Mouse (Mus musculus): ENCODE measurements at regions not wholly inside any gene's neighbourhood (a gene's known extent, or its start where the extent isn't known, plus 50 kb on each side); places are given as distances from the start of the nearest gene placed in this dataset.
A peak's percentile ranks its signal among the peaks of the same experiment; 100 is the strongest.

DNA sequence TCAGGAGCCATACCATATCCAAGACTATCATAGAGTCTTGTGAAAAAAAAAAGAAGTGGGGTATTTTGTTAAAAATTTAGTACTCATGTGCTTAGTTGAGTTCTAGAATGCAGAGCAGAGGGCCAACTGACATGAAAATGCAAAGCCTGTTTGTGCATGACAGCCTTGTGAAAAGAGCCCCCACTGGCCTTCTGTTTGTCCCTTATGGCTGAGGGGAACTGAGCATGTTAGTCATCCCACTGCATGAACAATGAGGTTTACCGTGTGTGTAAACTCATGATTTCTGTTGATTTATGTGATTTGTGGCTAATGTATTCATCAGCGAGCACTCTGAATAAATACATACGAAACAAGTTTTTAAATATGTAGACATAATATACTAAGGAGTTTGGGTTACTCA is 266.1 kb upstream of the Nox3 start:
- no peak for DNase-seq

DNA sequence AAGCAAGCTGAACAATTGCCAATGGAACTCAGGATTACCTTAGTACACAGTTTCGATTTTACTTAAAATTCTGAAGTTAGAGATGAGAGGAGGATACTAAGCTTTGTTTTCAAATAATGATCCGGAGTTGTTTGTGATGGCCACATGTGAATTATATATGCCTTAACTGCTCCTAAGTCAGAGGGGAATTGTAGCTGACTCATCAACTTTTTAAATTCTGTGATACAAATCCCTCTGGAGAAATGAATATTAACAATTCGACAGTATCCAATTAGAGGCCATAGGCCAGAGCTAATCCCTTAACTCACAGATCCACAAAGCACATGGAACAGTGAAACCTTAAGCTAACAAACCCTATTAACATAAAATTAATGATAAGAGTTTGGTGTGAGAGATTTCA is 250.5 kb upstream of the Nox3 start:
- DNase-seq, result no peak

- DNase-seq, result no peak
Measured at GRCm38 (mm10) chr17:3936361-3936760, 240.3 kb upstream of the Nox3 start.

GRCm38 (mm10) chr17:3933208-3933607 is 237.1 kb upstream of the Nox3 start:
- no peak for DNase-seq

DNA sequence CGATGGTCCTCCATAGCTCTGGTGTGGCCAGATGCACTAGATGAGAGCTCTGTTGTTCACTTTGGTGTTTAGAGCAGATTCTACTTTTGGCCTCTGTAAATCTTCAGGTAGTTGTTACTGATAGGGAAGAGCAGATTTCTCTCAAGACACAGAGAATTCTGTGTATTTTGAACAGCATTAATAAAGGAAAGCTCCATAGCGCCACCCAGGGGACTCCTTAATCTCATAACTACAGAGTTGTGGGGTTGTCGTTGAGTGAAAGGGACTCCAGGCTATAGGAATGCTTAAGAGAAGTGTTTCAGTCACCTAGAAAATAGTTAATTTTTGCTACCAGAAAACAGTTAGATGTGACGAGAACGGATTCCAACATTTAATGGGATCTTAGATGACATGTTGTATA is 236.0 kb upstream of the Nox3 start:
- DNase-seq, result no peak

DNA sequence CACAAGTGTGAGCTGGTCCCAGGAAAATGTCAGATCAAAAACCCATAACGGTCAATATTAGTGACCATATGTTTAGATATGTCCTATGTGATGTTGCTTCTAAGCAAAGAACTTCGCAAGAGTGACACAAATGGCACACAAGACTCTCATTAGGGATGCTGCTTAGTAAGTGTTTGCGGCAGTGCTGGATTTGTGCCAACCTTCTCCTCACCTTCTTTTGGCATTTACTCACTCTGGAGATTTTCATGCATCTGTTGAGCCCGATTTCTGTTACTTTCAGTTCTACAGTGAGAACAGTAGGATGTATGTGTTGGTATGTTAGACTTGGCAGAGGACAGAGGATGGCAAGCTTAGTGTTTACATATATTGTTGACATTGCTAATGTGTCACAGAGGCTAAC is 231.0 kb upstream of the Nox3 start:
- DNase-seq, result no peak

DNA sequence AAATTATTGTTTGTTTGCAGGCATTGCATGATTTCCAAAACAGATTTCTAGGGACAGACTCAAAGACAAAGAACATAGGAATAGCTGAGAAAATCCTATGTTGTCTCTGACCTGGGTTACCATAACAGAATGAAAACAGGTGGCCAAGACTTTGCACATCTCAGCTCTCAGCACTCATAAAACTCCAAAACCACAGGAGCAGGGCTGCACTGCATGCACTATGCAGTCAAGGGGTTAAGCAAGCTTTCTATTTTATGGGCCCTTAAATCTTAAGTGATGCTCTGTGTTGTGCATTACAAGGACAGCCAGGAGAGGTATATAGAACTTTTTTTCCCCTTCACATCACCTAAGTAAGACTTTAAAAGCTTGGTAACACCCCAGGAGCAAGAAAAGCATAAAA is 224.2 kb upstream of the Nox3 start:
- no peak for DNase-seq

DNA sequence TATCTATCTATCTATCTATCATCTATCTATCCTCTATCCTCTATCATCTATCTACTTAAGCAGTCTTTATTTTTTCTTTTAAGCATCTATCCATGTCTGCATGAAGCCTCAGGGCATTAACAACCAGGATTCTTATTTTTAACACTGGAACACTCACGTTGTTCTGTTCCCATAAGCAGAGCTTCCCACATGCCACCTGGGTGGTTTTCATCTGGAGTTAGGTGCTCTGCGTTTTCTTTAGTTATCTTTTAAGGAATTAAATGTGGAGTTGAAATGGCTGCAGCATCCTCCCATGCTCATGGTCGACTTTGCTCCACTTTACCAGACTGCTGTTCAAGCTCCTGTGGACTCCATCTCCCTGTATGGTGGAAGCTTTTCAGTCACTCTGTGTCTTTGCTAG is 196.8 kb upstream of the Nox3 start:
- no peak for DNase-seq

DNA sequence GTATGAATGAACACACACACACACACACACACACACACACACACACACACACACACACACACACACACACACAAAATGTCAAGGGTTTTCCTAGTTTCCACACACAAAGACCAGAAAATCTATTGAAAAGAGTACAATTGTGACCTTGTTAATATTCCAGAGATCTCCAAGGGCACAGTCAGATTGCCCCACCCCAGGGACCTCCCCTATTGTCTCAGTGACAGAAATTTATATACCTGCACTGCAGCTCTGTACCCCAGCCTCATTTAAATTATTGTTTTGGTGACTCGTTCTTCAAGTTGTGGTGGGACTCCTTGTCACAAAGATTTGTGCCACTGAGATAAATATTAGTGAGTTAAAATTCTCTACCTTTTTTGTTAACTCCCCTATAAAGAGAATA is 187.1 kb upstream of the Nox3 start:
- DNase-seq, result no peak

DNA sequence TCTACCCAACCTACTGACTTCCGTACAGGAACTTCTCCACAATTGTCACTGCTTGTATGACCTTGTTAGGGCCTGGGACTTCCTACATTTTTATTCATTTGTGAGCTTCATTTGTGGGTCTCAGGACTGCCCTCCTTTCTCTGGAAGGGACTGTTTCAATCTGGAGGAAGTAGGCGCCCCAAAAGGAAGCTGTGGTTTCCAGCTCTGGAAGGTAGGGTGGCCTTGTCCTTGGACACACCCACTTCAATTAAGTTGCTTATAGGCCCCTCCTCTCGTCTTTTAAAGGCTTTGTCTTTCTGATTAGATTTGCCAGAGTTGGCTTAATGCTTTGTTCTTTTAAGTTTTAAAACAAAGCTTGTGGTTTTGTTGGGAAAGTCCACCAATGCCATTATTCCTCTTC is 183.0 kb upstream of the Nox3 start:
- no peak for DNase-seq

- no peak for DNase-seq
Measured at GRCm38 (mm10) chr17:3869459-3870194, 173.6 kb upstream of the Nox3 start.

GRCm38 (mm10) chr17:3862384-3862783 is 166.3 kb upstream of the Nox3 start:
- no peak for DNase-seq

GRCm38 (mm10) chr17:3836386-3836785 is 140.3 kb upstream of the Nox3 start:
- no peak for DNase-seq

- DNase-seq, result no peak
Measured at GRCm38 (mm10) chr17:3811187-3811586, 115.1 kb upstream of the Nox3 start.

- DNase-seq, result no peak
Measured at GRCm38 (mm10) chr17:3803507-3803906, 107.4 kb upstream of the Nox3 start.

- DNase-seq, result peak; percentile 5
Measured at GRCm38 (mm10) chr17:3792597-3792996, 96.5 kb upstream of the Nox3 start.

DNA sequence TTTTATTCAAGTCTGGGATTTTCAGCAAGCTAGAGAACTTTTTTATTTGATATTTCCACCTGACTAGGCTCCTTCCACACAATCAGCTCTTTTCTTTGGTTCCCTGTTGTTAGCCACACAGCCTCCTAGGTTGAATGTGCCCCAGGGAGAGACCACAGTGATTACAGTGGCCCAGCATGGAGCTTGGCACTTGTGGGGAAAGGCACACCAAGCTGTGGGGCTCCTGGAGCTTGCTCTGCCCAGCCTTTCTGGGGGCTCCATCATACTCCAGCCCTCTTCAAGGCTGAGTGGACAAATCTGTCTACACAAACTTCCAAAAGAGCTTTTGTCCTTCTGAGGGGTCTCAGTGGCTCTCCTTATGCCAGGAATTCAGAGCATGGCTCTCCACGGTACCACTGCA is 86.1 kb upstream of the Nox3 start:
- no peak for DNase-seq

- DNase-seq, result no peak
Measured at GRCm38 (mm10) chr17:3777691-3778090, 81.6 kb upstream of the Nox3 start.

DNA sequence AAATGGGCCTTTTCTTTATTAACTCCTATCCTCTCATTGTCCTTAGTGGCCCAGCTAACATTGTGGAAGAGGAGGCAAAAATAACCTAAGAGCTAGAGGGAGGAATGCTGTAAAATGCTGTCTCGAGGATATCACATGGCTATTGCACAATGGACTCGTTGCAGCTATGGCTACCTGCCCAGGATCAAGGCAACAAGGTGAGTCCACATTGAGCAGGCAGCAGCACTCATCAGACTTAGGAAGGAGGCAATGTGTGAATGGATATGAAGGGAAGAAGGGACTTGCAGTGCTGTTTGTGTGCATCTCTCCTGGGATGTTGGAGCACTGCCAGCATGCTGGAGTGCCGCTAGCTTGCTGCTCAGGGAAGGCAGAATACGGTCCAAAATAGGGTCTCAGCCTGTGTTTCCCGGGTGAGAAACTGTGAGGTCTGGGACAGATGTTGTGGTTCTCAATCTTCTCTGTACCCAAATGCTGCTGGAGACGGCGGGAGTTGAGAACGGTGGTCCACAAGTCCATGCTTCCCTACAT is 51.8 kb upstream of the Nox3 start:
- peak; percentile 23 for DNase-seq

Measured in gastrocnemius, postnatal 10 days (tissue).